Mouse (Mus musculus) MEL (cell line): ENCODE data around the gene Rgs9.

ENCODE experiments used
- BHLHE40 ChIP-seq: IDR thresholded peaks from 2 replicates; pipeline ENCODE4 v1.6.1; 2012; ENCODE audit warnings: low read depth, mild to moderate bottlenecking, inconsistent platforms, low read length, improper control_type of control experiment, borderline replicate concordance
- CTCF ChIP-seq, 3 experiments: IDR thresholded peaks in 2 of 3; conservative IDR thresholded peaks in 1 of 3; 2 replicates each; pipeline ENCODE4 v1.5.1; 2011 to 2012; ENCODE audit warnings: low read length in 3 of 3, low read depth in 2 of 3, mild to moderate bottlenecking in 2 of 3, improper control_type of control experiment in 1 of 3, inconsistent platforms in 1 of 3, mixed read lengths in 1 of 3, moderate library complexity in 1 of 3; ENCODE audit not compliant: control insufficient read depth in 1 of 3, insufficient read depth in 1 of 3, poor library complexity in 1 of 3, severe bottlenecking in 1 of 3
- EP300 ChIP-seq, 2 experiments: IDR thresholded peaks; 2 replicates each; pipeline ENCODE4 v1.6.1; 2011; ENCODE audit warnings: improper control_type of control experiment in 2 of 2, low read length in 2 of 2, low read depth in 1 of 2, mild to moderate bottlenecking in 1 of 2
- HCFC1 ChIP-seq: IDR thresholded peaks from 2 replicates; pipeline ENCODE4 v1.6.1; 2012; ENCODE audit warnings: low read depth, mild to moderate bottlenecking, inconsistent platforms, low read length, improper control_type of control experiment, moderate library complexity
- JUND ChIP-seq: IDR thresholded peaks from 2 replicates; pipeline ENCODE4 v1.6.1; 2011; ENCODE audit warnings: low read depth, mild to moderate bottlenecking, improper control_type of control experiment, low read length
- MAFK ChIP-seq: IDR thresholded peaks from 2 replicates; pipeline ENCODE4 v1.6.1; 2011; ENCODE audit warnings: low read depth, mild to moderate bottlenecking, low read length, improper control_type of control experiment, borderline replicate concordance
- MAZ ChIP-seq: IDR thresholded peaks from 2 replicates; pipeline ENCODE4 v1.6.1; 2012; ENCODE audit warnings: low read depth, mild to moderate bottlenecking, inconsistent platforms, low read length, improper control_type of control experiment
- MXI1 ChIP-seq: IDR thresholded peaks from 2 replicates; pipeline ENCODE4 v1.6.1; 2011; ENCODE audit warnings: mild to moderate bottlenecking, low read depth, low read length, improper control_type of control experiment
- NELFE ChIP-seq: IDR thresholded peaks from 2 replicates; pipeline ENCODE4 v1.6.1; 2011; ENCODE audit warnings: low read depth, low read length, improper control_type of control experiment
- NRF1 ChIP-seq: IDR thresholded peaks from 2 replicates; pipeline ENCODE4 v1.6.1; 2014; ENCODE audit warnings: low read depth, mild to moderate bottlenecking, inconsistent platforms, low read length, improper control_type of control experiment, moderate library complexity; ENCODE audit not compliant: poor library complexity, insufficient read depth, severe bottlenecking
- POLR2A ChIP-seq, 2 experiments: IDR thresholded peaks; 2 replicates each; pipeline ENCODE4 v1.6.1; 2011 to 2012; ENCODE audit warnings: low read length in 2 of 2, mild to moderate bottlenecking in 2 of 2, control low read depth in 1 of 2, improper control_type of control experiment in 1 of 2, low read depth in 1 of 2, moderate library complexity in 1 of 2; ENCODE audit not compliant: control insufficient read depth in 1 of 2, insufficient read depth in 1 of 2, poor library complexity in 1 of 2
- TBP ChIP-seq: IDR thresholded peaks from 2 replicates; pipeline ENCODE4 v1.8.0; 2011; ENCODE audit warnings: low read depth, low read length, improper control_type of control experiment
- ZC3H11A ChIP-seq: IDR thresholded peaks from 2 replicates; pipeline ENCODE4 v1.6.1; 2012; ENCODE audit warnings: low read depth, mild to moderate bottlenecking, inconsistent platforms, low read length, improper control_type of control experiment
- ZKSCAN1 ChIP-seq: IDR thresholded peaks from 2 replicates; pipeline ENCODE4 v1.6.1; 2012; ENCODE audit warnings: low read depth, mild to moderate bottlenecking, inconsistent platforms, low read length, improper control_type of control experiment, moderate library complexity

DNA sequence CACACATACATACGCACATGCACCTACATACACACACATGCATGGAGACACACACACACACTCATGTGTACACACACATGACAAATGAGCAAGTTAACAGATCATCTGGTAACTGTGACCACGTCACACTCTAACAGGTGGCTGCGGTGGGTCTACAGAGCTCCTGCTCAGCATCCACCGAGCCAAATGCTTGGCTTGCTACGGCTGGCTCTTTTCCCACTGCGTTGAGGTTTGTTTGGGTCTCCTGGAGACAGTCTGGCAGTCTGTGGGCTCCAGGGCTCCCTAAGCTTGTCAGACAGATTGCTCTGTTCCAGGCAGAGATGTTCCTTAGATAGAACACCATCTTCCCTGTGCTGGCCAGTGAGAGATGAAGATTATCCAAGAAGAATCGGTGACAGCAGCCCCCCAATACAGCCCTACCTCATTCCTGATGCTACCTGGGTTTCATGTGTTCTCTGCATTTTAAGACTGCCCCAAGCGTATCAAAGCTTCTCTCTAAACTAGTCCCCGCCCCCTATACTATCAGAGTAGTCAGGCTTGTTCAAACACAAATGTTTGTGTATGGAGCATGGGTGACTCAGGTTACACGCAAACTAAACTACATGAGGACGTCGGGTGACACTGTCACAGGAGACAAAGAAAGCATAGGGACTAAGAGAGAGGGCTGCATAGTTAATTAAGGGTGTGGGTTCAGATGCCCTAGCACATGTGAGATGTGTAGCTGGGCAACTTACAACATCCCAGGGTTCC, 31.6 kb downstream of the Rgs9 start:
- TF ChIP-seq NRF1 (no peak), CTCF (IDR thresholded peaks at IDR 0.05 in 2 of 3, conservative IDR thresholded peaks at IDR 0.05 in 1 of 3; ENCODE audit: control insufficient read depth in 1 of 3, insufficient read depth in 1 of 3, low read depth in 2 of 3, low read length in 3 of 3, poor library complexity in 1 of 3, severe bottlenecking in 1 of 3) (no peak), ZKSCAN1 (no peak), ZC3H11A (no peak), BHLHE40 (no peak), NELFE (no peak), EP300 (IDR thresholded peaks at IDR 0.05; ENCODE audit: low read depth in 1 of 2, low read length in 2 of 2) (no peak), POLR2A (IDR thresholded peaks at IDR 0.05; ENCODE audit: control insufficient read depth in 1 of 2, insufficient read depth in 1 of 2, low read depth in 1 of 2, low read length in 2 of 2, poor library complexity in 1 of 2) (no peak), TBP (no peak), MXI1 (no peak), JUND (no peak), MAZ (no peak), MAFK (no peak), HCFC1 (no peak)
